Mouse (Mus musculus): ENCODE results near the gene Znrf2.

- TF ChIP-seq POLR2A (IDR thresholded peaks at IDR 0.05; ENCODE audit: low read depth, low read length): no peak
- TF ChIP-seq CTCF (IDR thresholded peaks at IDR 0.05; ENCODE audit: extremely low read depth, insufficient read depth, insufficient read length, insufficient replicate concordance): no peak
Measured at GRCm38 (mm10) chr6:54780569-54781304, 36.0 kb upstream of the Znrf2 start.

Data from spleen, adult 2 months (tissue).